Mouse (Mus musculus): ENCODE measurements around the gene B4galt1. TPM values are rescaled to one million over a fixed set of nuclear protein-coding genes. Genes with fewer than 3 reads are reported as not detected.
A peak's percentile ranks its signal among the peaks of the same experiment; 100 is the strongest.

B4galt1 gene
- polyA plus RNA-seq, 1 experiment from 2014 or later, result 50.1 TPM

GRCm38 (mm10) chr4:40874794-40875552, 21.2 kb upstream of the B4galt1 start:
- no peak for ATAC-seq (ENCODE audit: insufficient read depth, low FRiP score)
- Histone ChIP-seq H3K36me3 (ENCODE audit: control insufficient read depth, insufficient read depth, low read length) (no peaks in the 10 kb centered on the region), H3K4me2 (ENCODE audit: low read depth, low read length) (no peak overlapping the region), H3K9ac (ENCODE audit: low read length) (no peak overlapping the region), H3K9me3 (replicated peaks; ENCODE audit: control insufficient read depth, low read length) (no peaks in the 10 kb centered on the region), H3K4me3 (replicated peaks; ENCODE audit: low read length) (no peak overlapping the region), H3K4me1 (ENCODE audit: control insufficient read depth, insufficient read depth, low read length) (peaks cover 31% of the 10 kb centered on the region), H3K27ac (ENCODE audit: low read length) (no peak overlapping the region; the same call in 1 of the 2 replicates), H3K27me3 (ENCODE audit: control insufficient read depth, insufficient read depth, low read length) (no peaks in the 10 kb centered on the region)
- 75% methylated on average over 5 of the region's 5 CpGs for WGBS

- Histone ChIP-seq H3K4me2 (ENCODE audit: low read depth, low read length) (no peak overlapping the region), H3K36me3 (ENCODE audit: control insufficient read depth, insufficient read depth, low read length) (no peaks in the 10 kb centered on the region), H3K27me3 (ENCODE audit: control insufficient read depth, insufficient read depth, low read length) (no peaks in the 10 kb centered on the region), H3K27ac (ENCODE audit: low read length) (peak overlapping the region; percentile 86), H3K9me3 (replicated peaks; ENCODE audit: control insufficient read depth, low read length) (no peaks in the 10 kb centered on the region), H3K9ac (ENCODE audit: low read length) (peak overlapping the region; percentile 31), H3K4me1 (ENCODE audit: control insufficient read depth, insufficient read depth, low read length) (peaks cover 31% of the 10 kb centered on the region), H3K4me3 (replicated peaks; ENCODE audit: low read length) (no peak overlapping the region)
- peak; percentile 61; the same call in 1 of the 2 replicates for ATAC-seq (ENCODE audit: insufficient read depth, low FRiP score)
- 31% methylated on average over 6 of the region's 6 CpGs for WGBS
Measured at GRCm38 (mm10) chr4:40874151-40874600, 20.4 kb upstream of the B4galt1 start.

- peaks cover 38% of the 10 kb centered on the region for H3K4me1 ChIP-seq (ENCODE audit: control insufficient read depth, insufficient read depth, low read length)
- no peak overlapping the region for H3K4me3 ChIP-seq (replicated peaks; ENCODE audit: low read length)
- H3K27me3 ChIP-seq (ENCODE audit: control insufficient read depth, insufficient read depth, low read length), result no peaks in the 10 kb centered on the region
- H3K4me2 ChIP-seq (ENCODE audit: low read depth, low read length), result no peak overlapping the region
- H3K9me3 ChIP-seq (replicated peaks; ENCODE audit: control insufficient read depth, low read length), result no peaks in the 10 kb centered on the region
- H3K9ac ChIP-seq (ENCODE audit: low read length), result no peak overlapping the region; the same call in 1 of the 2 replicates
- WGBS, result 49% methylated on average over 2 of the region's 2 CpGs
- H3K27ac ChIP-seq (ENCODE audit: low read length), result peak overlapping the region; percentile 86
- ATAC-seq (ENCODE audit: insufficient read depth, low FRiP score), result no peak
- H3K36me3 ChIP-seq (ENCODE audit: control insufficient read depth, insufficient read depth, low read length), result no peaks in the 10 kb centered on the region
Measured at GRCm38 (mm10) chr4:40873320-40873719, 19.5 kb upstream of the B4galt1 start.

GRCm38 (mm10) chr4:40872129-40872528, 18.3 kb upstream of the B4galt1 start:
- Histone ChIP-seq H3K36me3 (ENCODE audit: control insufficient read depth, insufficient read depth, low read length) (no peaks in the 10 kb centered on the region), H3K9ac (ENCODE audit: low read length) (no peak overlapping the region), H3K4me3 (replicated peaks; ENCODE audit: low read length) (no peak overlapping the region), H3K4me1 (ENCODE audit: control insufficient read depth, insufficient read depth, low read length) (peaks cover 32% of the 10 kb centered on the region), H3K27me3 (ENCODE audit: control insufficient read depth, insufficient read depth, low read length) (no peaks in the 10 kb centered on the region), H3K27ac (ENCODE audit: low read length) (no peak overlapping the region), H3K4me2 (ENCODE audit: low read depth, low read length) (no peak overlapping the region), H3K9me3 (replicated peaks; ENCODE audit: control insufficient read depth, low read length) (no peaks in the 10 kb centered on the region)
- 89% methylated on average over 3 of the region's 3 CpGs for WGBS
- ATAC-seq (ENCODE audit: insufficient read depth, low FRiP score), result no peak

GRCm38 (mm10) chr4:40870206-40870605, 16.4 kb upstream of the B4galt1 start:
- Histone ChIP-seq H3K27me3 (ENCODE audit: control insufficient read depth, insufficient read depth, low read length) (no peaks in the 10 kb centered on the region), H3K4me1 (ENCODE audit: control insufficient read depth, insufficient read depth, low read length) (peaks cover 24% of the 10 kb centered on the region), H3K9ac (ENCODE audit: low read length) (no peak overlapping the region), H3K27ac (ENCODE audit: low read length) (no peak overlapping the region), H3K4me3 (replicated peaks; ENCODE audit: low read length) (no peak overlapping the region), H3K9me3 (replicated peaks; ENCODE audit: control insufficient read depth, low read length) (no peaks in the 10 kb centered on the region), H3K36me3 (ENCODE audit: control insufficient read depth, insufficient read depth, low read length) (no peaks in the 10 kb centered on the region), H3K4me2 (ENCODE audit: low read depth, low read length) (no peak overlapping the region)
- 81% methylated on average over 4 of the region's 4 CpGs for WGBS
- ATAC-seq (ENCODE audit: insufficient read depth, low FRiP score), result no peak

GRCm38 (mm10) chr4:40868554-40869232, 14.9 kb upstream of the B4galt1 start:
- H3K9me3 ChIP-seq (replicated peaks; ENCODE audit: control insufficient read depth, low read length), result no peaks in the 10 kb centered on the region
- H3K9ac ChIP-seq (ENCODE audit: low read length), result no peak overlapping the region
- H3K4me1 ChIP-seq (ENCODE audit: control insufficient read depth, insufficient read depth, low read length), result peaks cover 13% of the 10 kb centered on the region
- H3K4me2 ChIP-seq (ENCODE audit: low read depth, low read length), result no peak overlapping the region
- H3K27ac ChIP-seq (ENCODE audit: low read length), result peak overlapping the region; percentile 61
- no peaks in the 10 kb centered on the region for H3K27me3 ChIP-seq (ENCODE audit: control insufficient read depth, insufficient read depth, low read length)
- H3K4me3 ChIP-seq (replicated peaks; ENCODE audit: low read length), result no peak overlapping the region
- H3K36me3 ChIP-seq (ENCODE audit: control insufficient read depth, insufficient read depth, low read length), result no peaks in the 10 kb centered on the region
- 51% methylated on average over 13 of the region's 13 CpGs for WGBS
- peak; percentile 63; the same call in 1 of the 2 replicates for ATAC-seq (ENCODE audit: insufficient read depth, low FRiP score)

- no peaks in the 10 kb centered on the region for H3K27me3 ChIP-seq (ENCODE audit: control insufficient read depth, insufficient read depth, low read length)
- H3K4me3 ChIP-seq (replicated peaks; ENCODE audit: low read length), result no peak overlapping the region
- no peak overlapping the region for H3K27ac ChIP-seq (ENCODE audit: low read length)
- no peak overlapping the region for H3K9ac ChIP-seq (ENCODE audit: low read length)
- peaks cover 7% of the 10 kb centered on the region; the same call in 1 of the 2 replicates for H3K4me1 ChIP-seq (ENCODE audit: control insufficient read depth, insufficient read depth, low read length)
- H3K4me2 ChIP-seq (ENCODE audit: low read depth, low read length), result no peak overlapping the region
- WGBS, result 95% methylated on average over 12 of the region's 12 CpGs
- H3K9me3 ChIP-seq (replicated peaks; ENCODE audit: control insufficient read depth, low read length), result no peaks in the 10 kb centered on the region
- ATAC-seq (ENCODE audit: insufficient read depth, low FRiP score), result no peak
- H3K36me3 ChIP-seq (ENCODE audit: control insufficient read depth, insufficient read depth, low read length), result no peaks in the 10 kb centered on the region
Measured at GRCm38 (mm10) chr4:40864361-40864760, 10.6 kb upstream of the B4galt1 start.

GRCm38 (mm10) chr4:40863340-40863739, 9.5 kb upstream of the B4galt1 start:
- H3K36me3 ChIP-seq (ENCODE audit: control insufficient read depth, insufficient read depth, low read length), result no peaks in the 10 kb centered on the region
- no peak overlapping the region for H3K4me3 ChIP-seq (replicated peaks; ENCODE audit: low read length)
- 78% methylated on average over 3 of the region's 3 CpGs for WGBS
- H3K9ac ChIP-seq (ENCODE audit: low read length), result no peak overlapping the region
- no peak for ATAC-seq (ENCODE audit: insufficient read depth, low FRiP score)
- H3K27ac ChIP-seq (ENCODE audit: low read length), result no peak overlapping the region
- H3K27me3 ChIP-seq (ENCODE audit: control insufficient read depth, insufficient read depth, low read length), result no peaks in the 10 kb centered on the region
- no peak overlapping the region for H3K4me2 ChIP-seq (ENCODE audit: low read depth, low read length)
- H3K9me3 ChIP-seq (replicated peaks; ENCODE audit: control insufficient read depth, low read length), result no peaks in the 10 kb centered on the region
- H3K4me1 ChIP-seq (ENCODE audit: control insufficient read depth, insufficient read depth, low read length), result no peaks in the 10 kb centered on the region

GRCm38 (mm10) chr4:40861131-40861530, 7.3 kb upstream of the B4galt1 start:
- Histone ChIP-seq H3K36me3 (ENCODE audit: control insufficient read depth, insufficient read depth, low read length) (no peaks in the 10 kb centered on the region), H3K9me3 (replicated peaks; ENCODE audit: control insufficient read depth, low read length) (no peaks in the 10 kb centered on the region), H3K4me2 (ENCODE audit: low read depth, low read length) (no peak overlapping the region), H3K9ac (ENCODE audit: low read length) (no peak overlapping the region), H3K27ac (ENCODE audit: low read length) (no peak overlapping the region), H3K4me3 (replicated peaks; ENCODE audit: low read length) (no peak overlapping the region), H3K27me3 (ENCODE audit: control insufficient read depth, insufficient read depth, low read length) (no peaks in the 10 kb centered on the region), H3K4me1 (ENCODE audit: control insufficient read depth, insufficient read depth, low read length) (no peaks in the 10 kb centered on the region)
- ATAC-seq (ENCODE audit: insufficient read depth, low FRiP score), result no peak
- 80% methylated on average over 3 of the region's 3 CpGs for WGBS
